Mouse (Mus musculus) olfactory bulb, adult 2 months (tissue): ENCODE measurements around the gene Exph5. TPM values are rescaled to one million over a fixed set of nuclear protein-coding genes. Genes with fewer than 3 reads are reported as not detected.
A peak's percentile ranks its signal among the peaks of the same experiment; 100 is the strongest.

Experiments used
- H3K27ac ChIP-seq: fragments of 200-500 bp; 2 replicates; pipeline ENCODE4 v1.5.1; 2012; ENCODE audit warnings: low read depth, low read length; ENCODE audit not compliant: insufficient read depth
- H3K4me1 ChIP-seq: fragments of 200-500 bp; 2 replicates; pipeline ENCODE4 v1.6.1; 2012; ENCODE audit warnings: low read length; ENCODE audit not compliant: control insufficient read depth, insufficient read depth
- H3K4me3 ChIP-seq: fragments of 200-500 bp; 2 replicates; pipeline ENCODE4 v1.5.1; 2012; ENCODE audit warnings: mild to moderate bottlenecking, low read depth, low read length, moderate library complexity; ENCODE audit not compliant: insufficient read depth
- CTCF ChIP-seq: fragments of 200-500 bp; IDR thresholded peaks from 2 replicates; pipeline ENCODE4 v1.5.1; 2012; ENCODE audit warnings: low read depth, mild to moderate bottlenecking, low read length, moderate library complexity; ENCODE audit not compliant: insufficient read depth
- POLR2A ChIP-seq: fragments of 200-500 bp; IDR thresholded peaks from 2 replicates; pipeline ENCODE4 v1.6.1; 2012; ENCODE audit warnings: mild to moderate bottlenecking, low read depth, low read length, moderate library complexity; ENCODE audit not compliant: insufficient read depth
- WGBS: fragments of 180-500 bp; shearing (Covaris S2); methylation state at CpG from one replicate; pipeline ENCODE4 v1.1.7; 2018; 5-methylcytosine and 5-hydroxymethylcytosine counted together
- polyA plus RNA-seq: library from polyadenylated mRNA; stranded (reverse); fragments of >200 nt; gene quantifications from 2 replicates; pipeline ENCODE4 v1.2.4, GENCODE M21; 2012; ENCODE audit warnings: low replicate concordance; ENCODE audit not compliant: missing spikeins, insufficient read depth, insufficient read length

Exph5 gene
- polyA plus RNA-seq, 1 experiment, result not detected

- H3K4me1 ChIP-seq, result no peaks in the 10 kb centered on the region
- no peak overlapping the region for H3K4me3 ChIP-seq
- WGBS, result 92% methylated on average over 3 of the region's 3 CpGs
- no peak for TF ChIP-seq CTCF
- no peak for TF ChIP-seq POLR2A
- H3K27ac ChIP-seq, result no peak overlapping the region
Measured at GRCm38 (mm10) chr9:53378171-53378570, 76.7 kb downstream of the Exph5 start.

DNA sequence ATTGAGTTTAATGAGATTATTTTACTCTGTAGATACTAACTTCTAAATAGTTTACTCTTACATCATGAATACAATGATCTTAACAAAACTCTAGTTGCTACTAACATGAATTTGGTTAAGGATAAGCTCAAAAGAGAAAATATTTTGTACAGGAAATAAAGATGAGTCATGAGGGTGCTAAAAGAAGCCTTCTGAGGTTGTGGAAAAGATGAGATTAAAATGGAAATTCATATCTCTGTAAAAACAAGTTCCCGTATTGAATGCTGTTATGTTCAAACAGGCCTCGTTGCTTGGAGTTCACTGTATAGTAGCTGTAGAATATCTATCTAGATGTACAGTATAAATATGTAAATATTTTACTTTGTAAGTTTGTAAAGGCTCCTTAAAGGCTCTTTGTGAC is 79.1 kb downstream of the Exph5 start:
- Histone ChIP-seq H3K27ac (no peak overlapping the region), H3K4me3 (no peak overlapping the region), H3K4me1 (no peaks in the 10 kb centered on the region)
- 80% methylated on average over 2 of the region's 2 CpGs for WGBS
- TF ChIP-seq CTCF, result no peak

GRCm38 (mm10) chr9:53381113-53381615 is 79.7 kb downstream of the Exph5 start:
- no peak for TF ChIP-seq CTCF
- TF ChIP-seq POLR2A, result no peak
- WGBS, result 85% methylated on average over 5 of the region's 5 CpGs
- H3K4me3 ChIP-seq, result no peak overlapping the region
- H3K27ac ChIP-seq, result no peak overlapping the region
- H3K4me1 ChIP-seq, result no peaks in the 10 kb centered on the region

DNA sequence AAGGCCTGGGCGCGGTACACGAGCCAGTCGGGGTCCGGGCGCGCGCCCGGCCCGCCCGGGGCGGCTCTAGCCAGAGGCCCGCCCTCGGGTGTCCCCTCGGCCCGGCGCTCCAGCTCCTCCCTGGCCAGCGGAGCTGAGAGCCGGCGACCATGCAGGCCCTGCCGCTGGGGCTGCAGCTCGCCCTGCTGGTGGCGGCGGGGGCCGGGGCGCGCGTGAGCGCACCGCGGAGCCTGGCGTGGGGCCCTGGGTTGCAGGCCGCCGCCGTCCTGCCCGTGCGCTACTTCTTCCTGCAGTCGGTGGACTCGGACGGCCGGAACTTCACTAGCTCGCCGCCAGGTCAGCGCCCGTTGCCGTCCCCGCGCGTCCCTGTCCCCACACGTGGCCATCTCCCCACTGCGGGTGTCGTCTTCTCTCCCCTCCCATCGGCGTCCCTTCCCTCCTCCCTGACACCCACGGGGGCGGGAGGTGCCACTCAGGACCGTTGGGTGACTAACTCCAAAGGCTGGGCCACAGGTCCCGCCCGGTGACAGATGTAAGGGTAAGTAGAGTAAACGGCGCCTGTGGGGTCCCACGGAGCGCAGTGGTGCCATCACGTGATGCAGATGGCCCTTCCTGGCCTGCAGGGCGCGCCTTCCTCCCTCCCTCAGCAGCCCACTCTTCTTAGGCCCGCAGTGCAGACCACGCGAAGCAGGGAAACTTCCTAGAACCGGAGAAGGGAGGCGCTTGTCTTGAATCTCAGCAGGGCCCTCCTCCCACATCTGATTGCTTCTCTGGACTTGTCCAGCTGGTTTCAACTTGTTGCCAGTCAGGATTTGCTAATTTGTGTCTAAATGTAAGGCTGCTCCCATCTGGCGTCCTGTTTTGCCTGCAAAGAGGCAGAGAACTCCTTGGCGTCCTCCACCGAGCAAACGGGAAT is 82.7 kb downstream of the Exph5 start, which contains the start of gene Kdelc2:
TSS of gene Kdelc2 (plus strand) at position 75 of the 916 bp plus-strand sequence.
- no peak for TF ChIP-seq POLR2A
- TF ChIP-seq CTCF, result no peak
- Histone ChIP-seq H3K4me3 (peak within 1 kb of the TSS; percentile 82), H3K27ac (peak within 1 kb of the TSS; percentile 52), H3K4me1 (no peaks in the 10 kb centered on the region)
- WGBS, result under 1% methylated on average over 75 of the region's 75 CpGs

DNA sequence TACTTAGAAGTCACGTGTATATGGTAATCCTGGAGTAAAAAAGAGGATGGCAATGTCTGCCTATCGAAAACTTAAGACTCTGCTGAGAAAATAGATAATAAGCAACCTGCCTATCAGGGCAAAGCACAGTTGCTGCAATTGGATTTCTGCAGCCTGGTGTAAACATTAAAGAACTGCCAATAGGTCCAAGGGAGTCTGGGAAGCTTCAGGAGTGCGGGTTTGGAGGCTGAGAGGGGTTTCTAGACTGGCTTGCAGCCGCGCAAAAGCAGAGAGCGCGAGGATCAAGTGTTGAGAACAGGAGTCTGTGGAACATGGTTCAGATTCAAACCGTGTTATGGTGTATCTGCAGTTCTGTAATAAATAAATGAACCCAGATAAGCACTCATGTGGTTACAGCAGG is 83.4 kb downstream of the Exph5 start:
- TF ChIP-seq CTCF, result no peak
- no peak for TF ChIP-seq POLR2A
- H3K4me3 ChIP-seq, result peak overlapping the region; percentile 82
- 4% methylated on average over 8 of the region's 8 CpGs for WGBS
- H3K27ac ChIP-seq, result 0 out of 2 replicates have a peak overlapping the region, but pooled peaks have one; percentile 52
- H3K4me1 ChIP-seq, result no peaks in the 10 kb centered on the region

- Histone ChIP-seq H3K4me1 (no peaks in the 10 kb centered on the region), H3K4me3 (no peak overlapping the region), H3K27ac (no peak overlapping the region)
- TF ChIP-seq POLR2A (no peak), CTCF (no peak)
- whole genome bisulfite sequencing, result 74% methylated on average over 2 of the region's 2 CpGs
Measured at GRCm38 (mm10) chr9:53387431-53387830, 86.0 kb downstream of the Exph5 start.

GRCm38 (mm10) chr9:53389109-53389508 is 87.6 kb downstream of the Exph5 start:
- WGBS, result 68% methylated on average over 3 of the region's 3 CpGs
- Histone ChIP-seq H3K27ac (no peak overlapping the region), H3K4me1 (no peaks in the 10 kb centered on the region), H3K4me3 (no peak overlapping the region)
- no peak for TF ChIP-seq POLR2A
- TF ChIP-seq CTCF, result no peak

GRCm38 (mm10) chr9:53390136-53390535 is 88.7 kb downstream of the Exph5 start:
- no peak overlapping the region for H3K4me3 ChIP-seq
- TF ChIP-seq CTCF, result no peak
- TF ChIP-seq POLR2A, result no peak
- H3K27ac ChIP-seq, result no peak overlapping the region
- no peaks in the 10 kb centered on the region for H3K4me1 ChIP-seq
- 92% methylated on average over 7 of the region's 7 CpGs for WGBS

DNA sequence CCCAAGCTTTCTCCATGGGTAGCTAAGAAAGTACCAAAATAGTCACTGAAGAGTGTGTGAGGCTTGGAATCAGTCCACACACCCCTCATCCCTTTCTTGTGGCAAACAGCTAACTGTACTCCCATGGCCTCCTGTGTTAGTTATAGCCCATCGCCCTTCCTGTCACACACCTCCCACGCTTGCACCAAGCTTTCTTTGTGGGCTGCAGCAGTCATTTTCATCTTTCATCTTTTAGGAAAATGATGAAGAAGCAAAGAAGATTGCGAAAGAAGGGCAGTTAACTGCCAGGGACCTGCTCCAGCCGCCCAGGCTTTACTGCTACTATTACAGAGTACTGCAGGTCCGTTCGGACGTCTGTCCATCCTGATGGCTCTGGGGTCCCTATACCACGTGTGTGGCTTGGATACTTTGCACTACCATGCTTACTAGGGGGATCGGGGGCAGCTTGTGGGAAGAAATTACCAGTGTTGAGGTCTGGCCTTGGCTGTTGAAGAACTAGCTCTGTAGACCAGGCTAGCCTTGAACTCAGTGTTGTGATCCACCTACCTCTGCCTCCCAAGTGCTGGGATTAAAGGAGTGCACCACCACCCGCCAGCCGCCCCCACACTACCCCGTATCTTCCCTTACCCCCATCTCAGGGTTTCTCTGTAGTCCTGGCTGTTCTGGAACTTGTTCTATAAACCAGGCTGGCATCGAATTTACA is 96.4 kb downstream of the Exph5 start:
- no peak overlapping the region for H3K4me3 ChIP-seq
- no peak overlapping the region for H3K27ac ChIP-seq
- H3K4me1 ChIP-seq, result peaks cover 7% of the 10 kb centered on the region
- TF ChIP-seq CTCF, result no peak
- 79% methylated on average over 13 of the region's 13 CpGs for WGBS
